Mouse (Mus musculus) Muller cell, postnatal 12 days (primary cell): Measurements from ENCODE around the gene Mrpl11.
"Not testable (repeated sequence)": the region's sequence is repeated elsewhere in the genome, so short reads cannot be mapped to it uniquely, and the experiment has no call there.

Experiments used
- DNase-seq: peaks from one replicate; pipeline ENCODE4 v3.0.0-alpha.2; 2015; ENCODE audit errors: inconsistent ontology term

Mrpl11 gene

DNA sequence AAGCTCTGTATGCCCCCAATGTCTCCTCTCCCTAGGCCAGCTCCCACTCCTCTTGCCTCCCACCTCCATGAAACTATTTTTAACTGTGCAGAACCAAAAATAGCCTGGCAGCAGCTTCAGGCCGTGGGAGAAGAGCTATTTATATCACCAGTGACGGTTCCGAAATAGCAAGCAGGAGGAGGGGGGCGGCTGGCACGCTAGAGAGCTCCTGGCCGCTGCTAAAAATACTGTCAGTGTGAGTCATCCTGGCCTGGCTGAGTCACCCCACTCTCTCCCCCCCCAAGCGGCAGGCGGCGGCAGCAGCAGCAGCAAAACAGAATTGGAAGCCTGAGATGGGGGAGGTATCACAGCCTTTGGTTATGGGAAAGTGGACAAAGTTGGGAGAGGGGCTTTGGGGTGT, 31.0 kb downstream of the Mrpl11 start:
- peak; percentile 97 for DNase-seq

DNA sequence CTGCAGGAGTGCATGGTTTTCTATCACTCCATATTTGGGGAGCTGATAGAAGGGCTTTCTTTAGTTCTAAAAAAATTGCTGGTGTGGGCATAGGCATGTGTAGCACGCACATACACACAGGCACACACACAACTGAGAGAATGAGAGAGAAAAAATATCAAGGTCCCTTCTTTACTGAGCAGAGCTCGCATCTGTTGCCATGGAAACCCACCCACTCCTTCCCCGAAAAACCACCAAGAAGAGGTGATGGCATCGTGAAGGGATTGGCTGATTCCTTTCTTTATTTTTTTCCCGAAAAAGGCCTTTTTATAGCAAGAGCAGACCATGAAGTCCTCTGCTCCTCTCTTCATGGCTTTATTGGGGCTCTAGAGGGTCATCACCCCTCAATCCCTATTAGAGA, 32.1 kb downstream of the Mrpl11 start:
- DNase-seq = no peak

DNA sequence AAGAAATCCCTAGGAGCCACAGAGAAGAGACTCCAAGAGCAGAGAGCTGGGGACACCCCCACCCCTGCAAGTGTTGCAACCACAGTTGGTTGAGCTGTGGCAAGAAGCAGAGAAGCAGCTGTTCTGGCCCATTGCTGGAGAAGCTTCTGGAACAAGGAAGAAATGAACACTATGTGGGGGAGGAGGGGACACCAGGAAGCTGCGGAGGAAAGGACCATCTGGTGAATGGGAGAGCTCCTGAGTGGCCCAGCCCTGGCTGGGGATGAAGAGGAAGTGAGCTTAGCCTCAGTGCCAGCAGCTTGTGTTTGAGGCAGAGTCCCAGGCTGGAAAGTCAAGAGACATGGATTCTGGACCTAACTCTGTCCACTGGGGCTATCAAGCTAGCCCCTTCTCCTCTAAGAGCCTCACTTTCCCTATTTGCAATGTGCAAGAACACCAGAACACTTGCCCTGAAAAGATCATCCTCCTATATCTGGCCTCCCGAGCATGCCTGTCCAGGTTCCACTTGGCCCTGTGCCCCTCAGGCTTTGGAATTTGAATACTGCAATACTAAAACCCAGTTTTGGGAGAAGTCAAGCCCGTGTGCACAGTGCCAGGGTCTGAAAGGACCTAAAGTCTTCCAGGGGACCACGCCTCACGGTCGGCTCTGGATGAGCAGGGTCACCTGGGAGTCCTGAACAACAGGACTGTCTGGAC, 37.6 kb downstream of the Mrpl11 start:
- DNase-seq = no peak

DNA sequence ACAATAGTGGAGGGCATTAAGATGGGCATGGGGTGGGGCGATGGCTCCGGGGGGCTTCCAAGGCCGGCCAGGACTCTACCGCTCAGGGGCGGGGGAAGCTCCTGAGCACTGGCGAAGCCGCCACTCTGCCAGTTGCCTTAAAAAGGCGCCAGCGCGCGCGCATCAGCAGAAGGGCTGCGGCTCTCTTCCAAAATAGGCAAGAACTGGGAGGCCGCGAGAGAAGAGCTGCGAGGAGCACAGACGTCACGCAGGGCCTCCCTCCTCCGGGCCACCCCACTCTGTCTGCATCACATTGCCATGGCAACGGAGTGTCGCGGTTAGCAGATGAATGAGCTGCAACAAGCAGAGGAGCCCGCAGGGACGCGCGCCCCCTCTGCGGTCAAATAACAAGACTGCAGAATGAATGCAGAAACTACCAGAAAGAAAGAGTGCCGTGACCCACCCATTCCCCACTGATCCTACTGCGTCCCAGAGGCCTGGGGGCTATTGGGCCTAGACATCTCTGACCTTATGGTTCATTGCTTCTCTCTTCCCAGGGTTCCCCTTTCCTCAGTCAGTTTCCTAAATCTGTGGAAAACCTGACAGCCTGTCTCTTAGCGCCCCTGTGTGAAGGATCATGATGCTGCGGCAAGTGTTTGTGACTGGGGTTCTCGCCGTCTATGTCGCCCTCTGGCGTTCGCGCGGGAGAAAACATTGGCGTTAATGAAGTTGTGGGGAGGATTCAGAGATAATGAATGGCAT, 39.9 kb downstream of the Mrpl11 start:
- peak; percentile 97 for DNase-seq

DNA sequence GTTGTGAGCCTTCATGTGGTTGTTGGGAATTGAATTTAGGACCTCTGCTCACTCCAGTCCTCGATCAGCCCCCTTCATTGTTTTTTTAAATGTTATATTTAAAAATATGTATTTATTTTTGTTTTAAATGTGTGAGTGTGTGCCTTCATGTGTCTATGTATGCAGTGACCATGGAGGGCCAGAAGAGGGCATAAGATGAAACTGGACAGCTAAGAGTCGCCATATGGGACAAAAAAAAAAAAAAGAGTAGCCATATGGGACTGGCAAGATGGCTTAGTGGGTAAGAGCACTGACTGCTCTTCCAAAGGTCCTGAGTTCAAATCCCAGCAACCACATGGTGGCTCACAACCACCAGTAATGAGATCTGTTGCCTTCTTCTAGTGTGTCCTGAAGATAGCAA, 41.7 kb downstream of the Mrpl11 start:
- not testable (repeated sequence) for DNase-seq

DNA sequence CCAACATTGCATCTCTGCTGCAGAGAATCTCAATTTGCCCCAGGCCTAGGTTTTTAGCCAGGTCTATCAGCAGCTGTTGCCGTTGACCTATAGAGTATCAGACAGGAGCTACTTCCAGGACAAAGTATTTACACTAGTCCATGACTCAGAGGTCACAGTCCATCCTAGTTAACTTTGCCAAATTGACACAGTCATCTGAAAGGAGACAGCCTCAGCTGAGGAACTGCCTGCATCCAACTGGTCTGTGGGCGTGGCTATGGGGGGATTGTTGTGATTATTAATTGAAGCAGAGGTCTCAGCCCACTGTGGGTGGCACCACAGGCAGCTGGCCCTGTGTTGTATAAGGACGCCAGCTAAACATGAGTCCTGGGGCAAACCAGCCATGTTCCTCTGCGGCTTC, 43.0 kb downstream of the Mrpl11 start:
- DNase-seq = peak; percentile 46

DNA sequence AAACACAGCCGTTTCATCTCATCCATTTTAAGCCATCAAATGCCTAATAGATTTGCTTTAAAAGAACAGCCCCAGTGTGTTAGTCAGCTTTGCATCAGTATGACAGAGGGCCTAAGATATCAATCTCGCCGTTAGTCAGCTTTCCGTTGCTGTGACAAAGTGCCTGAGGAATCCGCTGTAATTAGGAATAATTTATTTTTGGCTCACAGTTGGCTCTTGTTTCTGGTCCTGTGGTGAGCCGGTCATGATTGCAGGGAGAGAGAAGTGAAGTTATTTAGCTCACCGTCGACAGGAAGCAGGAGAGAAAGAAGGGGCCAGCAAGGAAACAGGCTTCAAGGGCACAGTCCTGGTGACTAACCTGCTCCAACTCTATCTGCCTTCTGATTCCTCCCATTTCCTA, 51.2 kb downstream of the Mrpl11 start:
- DNase-seq = peak; percentile 76

DNA sequence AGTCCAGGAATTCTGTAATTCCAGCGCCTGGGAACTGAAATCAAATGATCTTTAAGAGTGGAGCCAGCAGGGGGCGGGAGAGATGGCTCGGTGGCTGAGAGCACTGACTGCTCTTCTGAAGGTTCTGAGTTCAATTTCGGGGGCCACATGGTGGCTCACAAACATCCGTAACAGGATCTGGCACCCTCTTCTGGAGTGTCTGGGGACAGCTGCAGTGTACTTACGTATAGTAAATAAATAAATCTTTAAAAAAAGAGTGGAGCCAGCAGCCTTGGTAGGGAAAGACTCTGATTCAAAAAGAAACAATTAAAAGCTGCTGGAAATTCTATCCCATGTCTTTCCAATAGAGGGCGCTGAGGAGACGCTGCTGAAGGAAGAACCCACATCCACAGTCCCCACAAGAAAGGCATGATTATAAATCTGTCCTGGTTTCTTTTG, 53.0 kb downstream of the Mrpl11 start:
- peak; percentile 30 for DNase-seq

DNA sequence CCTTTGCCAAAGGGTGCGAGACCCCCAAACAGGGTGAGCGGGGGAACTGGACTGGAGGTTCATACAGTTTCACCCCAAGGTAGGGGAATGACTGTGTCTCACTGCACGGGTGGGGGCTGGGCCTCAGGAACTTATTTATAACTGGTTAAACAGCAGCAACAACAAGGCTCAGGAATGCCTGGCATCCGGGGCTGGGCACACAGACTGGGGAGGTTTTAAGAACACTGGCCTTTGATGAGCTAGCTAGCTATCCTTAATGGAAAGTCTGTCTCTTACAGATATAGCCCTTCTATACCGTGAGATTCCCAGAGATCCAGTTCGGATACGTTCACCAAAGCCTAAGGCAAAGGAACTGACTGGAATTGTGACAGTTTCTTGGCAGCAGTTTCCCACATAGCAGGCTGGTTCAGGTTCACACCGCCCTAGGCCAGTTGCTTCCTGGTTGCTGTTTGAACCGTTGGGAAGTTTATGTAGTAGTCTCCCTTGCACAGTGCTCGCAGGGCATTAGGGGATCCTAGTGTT, 54.3 kb downstream of the Mrpl11 start:
- DNase-seq = peak; percentile 93
